Mouse (Mus musculus) retina, postnatal 1 day (tissue): Measurements from ENCODE around the gene Palld.

Experiments
- DNase-seq: peaks from one replicate; pipeline ENCODE4 v3.0.0-alpha.2; 2012

Gene Palld

GRCm38 (mm10) chr8:61581259-61581658, 321.2 kb downstream of the Palld start:
- DNase-seq = no peak

- no peak for DNase-seq
Measured at GRCm38 (mm10) chr8:61579831-61580230, 322.7 kb downstream of the Palld start.

GRCm38 (mm10) chr8:61578754-61579153, 323.7 kb downstream of the Palld start:
- no peak for DNase-seq

GRCm38 (mm10) chr8:61575096-61575653, 327.3 kb downstream of the Palld start:
- DNase-seq = peak; percentile 50

GRCm38 (mm10) chr8:61574526-61574925, 328.0 kb downstream of the Palld start:
- no peak for DNase-seq

- no peak for DNase-seq
Measured at GRCm38 (mm10) chr8:61573179-61573937, 329.1 kb downstream of the Palld start.

GRCm38 (mm10) chr8:61572697-61573096, 329.8 kb downstream of the Palld start:
- no peak for DNase-seq

GRCm38 (mm10) chr8:61570637-61571036, 331.9 kb downstream of the Palld start:
- DNase-seq = no peak

GRCm38 (mm10) chr8:61569721-61570120, 332.8 kb downstream of the Palld start:
- no peak for DNase-seq

- no peak for DNase-seq
Measured at GRCm38 (mm10) chr8:61569211-61569610, 333.3 kb downstream of the Palld start.

GRCm38 (mm10) chr8:61563378-61563777, 339.1 kb downstream of the Palld start:
- DNase-seq = no peak

- DNase-seq = no peak
Measured at GRCm38 (mm10) chr8:61562626-61563025, 339.9 kb downstream of the Palld start.

- no peak for DNase-seq
Measured at GRCm38 (mm10) chr8:61561220-61561619, 341.3 kb downstream of the Palld start.

GRCm38 (mm10) chr8:61559979-61560378, 342.5 kb downstream of the Palld start:
- no peak for DNase-seq

- DNase-seq = no peak
Measured at GRCm38 (mm10) chr8:61559450-61559849, 343.0 kb downstream of the Palld start.

GRCm38 (mm10) chr8:61558051-61558846, 344.2 kb downstream of the Palld start:
- no peak for DNase-seq

- no peak for DNase-seq
Measured at GRCm38 (mm10) chr8:61557036-61557435, 345.5 kb downstream of the Palld start.

- no peak for DNase-seq
Measured at GRCm38 (mm10) chr8:61556219-61556618, 346.3 kb downstream of the Palld start.

- no peak for DNase-seq
Measured at GRCm38 (mm10) chr8:61555343-61555742, 347.1 kb downstream of the Palld start.

GRCm38 (mm10) chr8:61552755-61553402, 349.6 kb downstream of the Palld start:
- DNase-seq = no peak

GRCm38 (mm10) chr8:61552221-61552620, 350.3 kb downstream of the Palld start:
- DNase-seq = no peak

- no peak for DNase-seq
Measured at GRCm38 (mm10) chr8:61550006-61550748, 352.3 kb downstream of the Palld start.

- DNase-seq = no peak
Measured at GRCm38 (mm10) chr8:61549585-61549984, 352.9 kb downstream of the Palld start.
